Mouse (Mus musculus) limb, embryonic 13.5 days (tissue): ENCODE data around the gene Cyp4f18. TPM values are rescaled to one million over a fixed set of nuclear protein-coding genes. Genes with fewer than 3 reads are reported as not detected.

Source experiments
- ATAC-seq: fragments of 200-750 bp; cut with Nextera tagmentation; 2 replicates; pipeline ENCODE4 v1.8.0; 2017; ENCODE audit warnings: low read depth, moderate number of reproducible peaks, moderate TSS enrichment; ENCODE audit not compliant: low FRiP score
- H3K27ac ChIP-seq: fragments of 300-500 bp; sonication (generic); 2 replicates; pipeline ENCODE4 v1.5.1; 2015; ENCODE audit warnings: inconsistent platforms, mild to moderate bottlenecking, moderate library complexity
- H3K27me3 ChIP-seq: fragments of 300-500 bp; sonication (generic); 2 replicates; pipeline ENCODE4 v1.6.1; 2015; ENCODE audit warnings: mild to moderate bottlenecking, inconsistent platforms
- H3K36me3 ChIP-seq: fragments of 300-500 bp; sonication (generic); 2 replicates; pipeline ENCODE4 v1.6.1; 2015; ENCODE audit warnings: inconsistent platforms, mild to moderate bottlenecking, moderate library complexity
- H3K4me1 ChIP-seq: fragments of 300-500 bp; sonication (generic); 2 replicates; pipeline ENCODE4 v1.6.1; 2015; ENCODE audit warnings: inconsistent platforms
- H3K4me2 ChIP-seq: fragments of 300-500 bp; sonication (generic); replicated peaks from 2 replicates; pipeline ENCODE4 v1.6.1; 2015; ENCODE audit warnings: inconsistent platforms, mild to moderate bottlenecking, moderate library complexity
- H3K4me3 ChIP-seq: fragments of 300-500 bp; sonication (generic); 2 replicates; pipeline ENCODE4 v1.5.1; 2015; ENCODE audit warnings: moderate library complexity, mild to moderate bottlenecking, inconsistent platforms
- H3K9ac ChIP-seq: fragments of 300-500 bp; sonication (generic); 2 replicates; pipeline ENCODE4 v1.6.1; 2015; ENCODE audit warnings: mild to moderate bottlenecking, inconsistent platforms
- H3K9me3 ChIP-seq: fragments of 300-500 bp; sonication (generic); 2 replicates; pipeline ENCODE4 v1.6.1; 2016; ENCODE audit warnings: inconsistent platforms
- WGBS: fragments of 180-500 bp; shearing (Covaris S2); methylation state at CpG from one replicate; pipeline ENCODE4 v1.1.7; 2015; 5-methylcytosine and 5-hydroxymethylcytosine counted together
- polyA plus RNA-seq: library from polyadenylated mRNA; unstranded; fragments of >200 nt; fragmentation: Nextera tagmentation; extraction: Ambion mirVana; gene quantifications from 2 replicates; pipeline ENCODE4 v1.2.1, GENCODE M21; 2015

The Cyp4f18 gene
- polyA plus RNA-seq, 1 experiment from 2014 or later, result 0.90 TPM

DNA sequence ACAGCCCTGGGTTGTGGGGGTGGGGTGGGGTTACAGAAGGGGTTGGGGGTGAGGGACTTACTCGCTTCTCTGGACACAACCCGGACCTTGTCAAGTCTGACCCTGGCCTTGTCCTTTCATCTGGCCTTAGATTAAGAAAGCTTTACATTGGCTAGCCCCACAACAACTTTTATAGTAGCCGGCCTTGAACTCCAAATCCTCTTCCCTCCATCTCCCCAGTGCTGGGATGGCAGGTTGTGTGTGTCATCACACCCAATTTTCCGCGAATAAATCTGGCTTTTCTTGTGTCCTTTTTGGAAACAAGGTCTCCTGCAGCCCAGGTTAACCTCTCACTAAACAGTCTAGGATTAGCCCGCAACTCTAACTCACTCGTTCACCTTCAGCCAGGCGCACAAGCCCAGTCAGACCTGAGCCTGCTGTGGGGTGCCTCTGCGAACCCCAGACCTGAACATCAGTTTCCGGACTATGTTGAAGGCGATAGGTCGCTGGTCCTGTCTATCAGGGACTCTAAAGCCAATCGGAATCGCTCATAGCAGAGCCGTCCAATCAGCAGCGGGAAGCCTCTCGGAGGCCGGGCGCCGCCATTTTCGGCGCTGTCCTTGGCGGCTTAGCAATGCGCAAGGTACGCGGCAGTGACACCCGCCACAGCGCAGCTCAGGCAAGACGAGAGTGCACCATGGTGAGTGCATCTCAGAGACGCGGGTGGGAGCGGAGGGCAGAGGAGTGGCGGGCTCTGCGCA is 58.8 kb downstream of the Cyp4f18 start, which contains the start of gene Zfp961:
Zfp961 (plus strand) TSS at position 557 of the 740 bp plus-strand sequence.
- H3K9ac ChIP-seq, result peak within 1 kb of the TSS; percentile 84
- WGBS, result 5% methylated on average over 34 of the region's 34 CpGs
- peaks cover 16% of the 10 kb centered on the region for H3K4me1 ChIP-seq
- ATAC-seq, result peak; percentile 100
- H3K27ac ChIP-seq, result peak within 1 kb of the TSS; percentile 83
- peaks cover 7% of the 10 kb centered on the region for H3K9me3 ChIP-seq
- H3K4me3 ChIP-seq, result peak within 1 kb of the TSS; percentile 73
- H3K27me3 ChIP-seq, result no peaks in the 10 kb centered on the region
- peak within 1 kb of the TSS; percentile 70 for H3K4me2 ChIP-seq
- H3K36me3 ChIP-seq, result peaks cover 18% of the 10 kb centered on the region

GRCm38 (mm10) chr8:71948624-71949023 is 60.8 kb downstream of the Cyp4f18 start:
- WGBS, result 88% methylated on average over 5 of the region's 5 CpGs
- ATAC-seq, result no peak
- no peak overlapping the region for H3K27ac ChIP-seq
- 0 out of 2 replicates have a peak, but pooled peaks cover 5% of the 10 kb centered on the region for H3K27me3 ChIP-seq
- no peaks in the 10 kb centered on the region for H3K9me3 ChIP-seq
- no peak overlapping the region for H3K9ac ChIP-seq
- H3K4me3 ChIP-seq, result no peak overlapping the region
- H3K36me3 ChIP-seq, result peaks cover 4% of the 10 kb centered on the region
- no peak overlapping the region for H3K4me2 ChIP-seq
- peaks cover 16% of the 10 kb centered on the region for H3K4me1 ChIP-seq

DNA sequence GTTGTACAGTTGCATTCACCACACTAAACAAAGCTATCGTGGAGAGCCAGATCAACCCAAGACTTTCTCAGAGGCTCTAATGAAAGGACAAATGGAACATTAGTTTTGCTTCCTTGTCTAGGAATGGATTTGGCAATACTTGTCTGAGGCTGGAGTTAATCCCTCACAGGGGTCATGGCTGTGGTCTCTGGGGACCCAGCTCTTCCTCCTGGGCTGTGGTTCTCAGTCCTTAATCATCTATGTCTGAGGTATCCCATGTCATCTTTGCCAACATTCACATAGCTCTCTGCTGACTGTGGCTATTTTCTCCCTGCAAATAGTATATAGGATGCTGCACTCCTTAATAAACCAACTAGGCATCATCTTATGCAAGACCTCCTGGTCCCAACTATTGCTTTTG is 67.7 kb downstream of the Cyp4f18 start:
- 88% methylated on average over 1 of the region's 1 CpGs for WGBS
- ATAC-seq, result no peak
- no peak overlapping the region for H3K27ac ChIP-seq

GRCm38 (mm10) chr8:71940293-71941208 is 68.9 kb downstream of the Cyp4f18 start:
- no peak for ATAC-seq

More for the DNA sequence above, 67.7 kb downstream of the Cyp4f18 start:
- Histone ChIP-seq H3K9ac (no peak overlapping the region), H3K4me1 (no peaks in the 10 kb centered on the region), H3K9me3 (no peaks in the 10 kb centered on the region), H3K4me3 (no peak overlapping the region), H3K27me3 (0 out of 2 replicates have a peak, but pooled peaks cover 5% of the 10 kb centered on the region), H3K4me2 (no peak overlapping the region), H3K36me3 (no peaks in the 10 kb centered on the region)

More at GRCm38 (mm10) chr8:71940293-71941208, 68.9 kb downstream of the Cyp4f18 start:
- H3K27me3 ChIP-seq, result 0 out of 2 replicates have a peak, but pooled peaks cover 5% of the 10 kb centered on the region
- H3K4me2 ChIP-seq, result no peak overlapping the region
- H3K36me3 ChIP-seq, result no peaks in the 10 kb centered on the region
- H3K9me3 ChIP-seq, result no peaks in the 10 kb centered on the region
- no peak overlapping the region for H3K4me3 ChIP-seq
- H3K27ac ChIP-seq, result no peak overlapping the region
- no peak overlapping the region for H3K9ac ChIP-seq
- 75% methylated on average over 2 of the region's 2 CpGs for WGBS
- no peaks in the 10 kb centered on the region for H3K4me1 ChIP-seq

Other genes with a start within 250 kb of the Cyp4f18 start
- gene Zfp709, start 127.6 kb downstream of the Cyp4f18 start, polyA plus RNA-seq, result 7.1 and 7.9 TPM in 2 replicates
- gene Zfp882, start 101.0 kb downstream of the Cyp4f18 start, polyA plus RNA-seq, result 9.1 and 9.8 TPM in 2 replicates
- gene Zfp617, start 101.0 kb downstream of the Cyp4f18 start, polyA plus RNA-seq, result 26.8 and 29.5 TPM in 2 replicates
- 16.3 and 16.4 TPM in 2 replicates for gene Zfp961, start 58.6 kb downstream of the Cyp4f18 start, polyA plus RNA-seq
- not detected in 2 replicates for gene Olfr372, start 31.6 kb upstream of the Cyp4f18 start, polyA plus RNA-seq
- not detected in 2 replicates for gene Olfr373, start 73.6 kb upstream of the Cyp4f18 start, polyA plus RNA-seq
- gene Olfr374, start 97.4 kb upstream of the Cyp4f18 start, polyA plus RNA-seq, result 0.09 TPM in 1 of 2 replicates, not detected in the other
- 638 and 655 TPM in 2 replicates for gene Tpm4, start 125.3 kb upstream of the Cyp4f18 start, polyA plus RNA-seq
- 121 and 125 TPM in 2 replicates for gene Rab8a, start 151.6 kb upstream of the Cyp4f18 start, polyA plus RNA-seq
- gene Hsh2d, start 180.0 kb upstream of the Cyp4f18 start, polyA plus RNA-seq, result not detected in 2 replicates
- gene Cib3, start 203.2 kb upstream of the Cyp4f18 start, polyA plus RNA-seq, result not detected in 2 replicates
- not detected in 2 replicates for gene Gm11034, start 204.0 kb upstream of the Cyp4f18 start, polyA plus RNA-seq
- 70.5 and 70.6 TPM in 2 replicates for gene Fam32a, start 210.1 kb upstream of the Cyp4f18 start, polyA plus RNA-seq
- gene Ap1m1, start 230.4 kb upstream of the Cyp4f18 start, polyA plus RNA-seq, result 127 and 132 TPM in 2 replicates